Mouse (Mus musculus) left cerebral cortex, postnatal 14 days (tissue): ENCODE measurements around the gene Mettl7b. TPM values are rescaled to one million over a fixed set of nuclear protein-coding genes. Genes with fewer than 3 reads are reported as not detected.

Source experiments
- DNase-seq, 2 experiments: peaks; one replicate each; pipeline ENCODE4 v3.0.0; 2021 to 2022; ENCODE audit warnings: low spot score in 2 of 2, mixed read lengths in 1 of 2
- intact Hi-C: fragments of 180-260 bp; cut with DNase I; formaldehyde crosslinking; loops from one replicate; pipeline ENCODE4 v1.15.1; 2025
- total RNA-seq, 2 experiments: library from RNA; stranded (reverse); gene quantifications; 2 replicates each; pipeline ENCODE4 v1.2.3; 2021

Gene Mettl7b
- total RNA-seq, 2 experiments from 2014 or later: not detected

- intact Hi-C loops: loop anchor here (5.0 kb wide), 1 partner anchor 55 kb away; no protein-coding TSS in a partner anchor
- DNase-seq: no peak
Observed at GRCm38 (mm10) chr10:128921883-128922821, 38.6 kb downstream of the Mettl7b start.

DNA sequence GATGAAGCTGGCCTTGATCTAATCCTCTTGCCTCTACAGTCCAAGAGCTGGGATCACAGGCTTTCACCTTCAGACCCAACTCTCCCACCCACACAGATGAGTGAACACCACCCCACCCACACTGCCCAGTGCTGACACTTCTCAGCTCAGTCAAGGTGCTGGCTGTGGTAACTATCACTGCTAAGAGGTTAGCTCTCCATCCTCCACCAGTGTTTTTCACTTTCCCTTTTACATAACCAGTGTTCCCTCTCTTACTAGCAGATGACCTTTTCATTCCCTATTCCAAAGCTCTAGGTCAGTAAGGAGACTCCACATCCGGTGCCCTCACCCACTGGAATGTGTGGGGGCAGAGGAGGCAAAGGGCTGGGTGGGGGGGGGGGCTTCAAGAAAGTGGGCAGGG, 39.5 kb downstream of the Mettl7b start:
- DNase-seq: no peak
- intact Hi-C loops: loop anchor here (5.0 kb wide), 1 partner anchor 56 kb away; no protein-coding TSS in a partner anchor

DNA sequence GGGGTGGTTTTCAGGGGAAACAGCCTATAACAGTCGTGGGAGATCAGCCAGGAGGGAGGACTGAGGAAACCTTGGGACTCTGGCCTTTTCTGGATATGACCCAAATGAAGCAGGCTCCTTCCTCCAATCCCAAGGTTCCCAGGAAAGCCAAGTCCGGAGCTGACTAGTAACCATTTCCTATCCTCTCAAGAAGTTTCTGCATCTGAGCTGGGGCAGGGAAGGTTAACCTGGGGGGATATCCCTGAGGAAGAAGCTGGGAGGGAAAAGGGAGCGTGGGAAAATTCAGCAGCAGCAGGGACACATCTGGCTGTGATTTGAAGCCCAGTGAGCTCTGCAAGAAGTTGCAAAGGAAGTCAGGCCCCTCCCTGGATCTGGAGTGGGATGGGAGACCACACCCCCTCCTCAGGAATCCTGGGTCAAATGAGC, 40.0 kb downstream of the Mettl7b start:
- DNase-seq: no peak
- intact Hi-C loops: loop anchor here (5.0 kb wide), 1 partner anchor 57 kb away; no protein-coding TSS in a partner anchor

DNA sequence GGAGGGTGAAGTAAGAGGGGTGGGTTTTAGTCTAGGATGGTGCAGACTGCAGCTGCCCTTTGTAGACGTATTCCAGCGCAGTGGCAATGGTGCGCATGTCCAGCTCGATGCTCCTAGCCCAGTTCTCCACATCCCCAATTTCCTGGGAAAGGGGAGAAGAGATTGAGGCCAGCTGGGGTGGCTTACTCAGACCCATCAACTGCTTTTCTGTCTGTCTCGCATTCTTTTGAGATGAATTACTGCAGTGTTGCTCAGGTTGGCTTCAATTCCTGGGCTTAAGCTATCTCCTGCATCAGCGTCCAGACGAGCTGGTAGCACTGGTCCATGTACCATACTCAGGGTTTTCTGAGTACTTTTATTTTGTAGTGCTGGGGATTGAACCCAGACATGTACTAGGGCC, 40.8 kb downstream of the Mettl7b start:
- no peak for DNase-seq
- intact Hi-C loops: loop anchor here (5.0 kb wide), 1 partner anchor 57 kb away; no protein-coding TSS in a partner anchor

DNA sequence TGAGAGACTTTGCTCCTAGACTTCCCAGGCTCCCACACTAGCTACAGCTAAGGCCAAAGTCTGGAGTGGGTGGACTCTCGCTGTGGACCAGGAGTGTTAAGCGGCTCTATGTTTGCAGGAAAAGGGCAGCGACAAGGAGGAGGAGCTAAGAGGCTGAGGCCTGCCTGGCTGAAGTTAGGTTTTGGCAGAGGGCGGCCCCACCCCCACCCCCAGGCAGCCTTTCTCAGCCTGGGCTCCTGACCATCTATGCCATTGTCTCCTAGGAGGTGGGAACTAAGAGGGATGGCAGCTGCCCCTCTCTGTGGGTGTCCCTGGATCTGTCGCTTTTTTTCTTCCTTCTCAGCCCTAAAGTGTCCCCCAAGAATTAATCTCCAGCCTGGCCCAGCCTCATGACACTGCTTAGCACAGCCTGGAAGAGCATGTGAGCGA, 41.6 kb downstream of the Mettl7b start:
- intact Hi-C loops: no loop called here
- DNase-seq: peak in 1 of 2 experiments; percentile 33

- intact Hi-C loops: no loop called here
- peak; percentile 36 to 50 for DNase-seq
Observed at GRCm38 (mm10) chr10:128918246-128918645, 42.5 kb downstream of the Mettl7b start.

GRCm38 (mm10) chr10:128917400-128917799, 43.4 kb downstream of the Mettl7b start:
- intact Hi-C loops: no loop called here
- no peak for DNase-seq

DNA sequence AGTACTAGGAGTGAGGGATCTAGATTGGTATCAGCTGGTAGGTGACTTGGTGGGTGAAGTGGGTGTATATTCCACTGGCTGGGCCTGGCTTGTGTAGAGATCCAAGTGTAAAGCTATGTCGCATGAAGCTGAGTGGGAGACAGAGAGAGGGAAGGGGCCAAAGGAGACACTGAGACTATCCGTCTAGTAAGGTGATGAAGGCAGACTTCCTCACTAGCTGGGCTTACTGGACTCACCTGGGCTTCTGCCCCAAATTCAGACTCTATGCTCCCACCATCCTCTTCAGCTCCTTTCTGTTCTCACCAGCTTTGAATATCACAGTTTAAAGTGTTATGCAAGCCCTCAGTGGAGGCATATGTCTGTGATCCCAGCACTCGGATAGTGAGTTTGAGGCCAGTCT, 44.1 kb downstream of the Mettl7b start:
- no peak for DNase-seq
- intact Hi-C loops: no loop called here

GRCm38 (mm10) chr10:128915550-128915949, 45.2 kb downstream of the Mettl7b start:
- intact Hi-C loops: no loop called here
- DNase-seq: no peak

DNA sequence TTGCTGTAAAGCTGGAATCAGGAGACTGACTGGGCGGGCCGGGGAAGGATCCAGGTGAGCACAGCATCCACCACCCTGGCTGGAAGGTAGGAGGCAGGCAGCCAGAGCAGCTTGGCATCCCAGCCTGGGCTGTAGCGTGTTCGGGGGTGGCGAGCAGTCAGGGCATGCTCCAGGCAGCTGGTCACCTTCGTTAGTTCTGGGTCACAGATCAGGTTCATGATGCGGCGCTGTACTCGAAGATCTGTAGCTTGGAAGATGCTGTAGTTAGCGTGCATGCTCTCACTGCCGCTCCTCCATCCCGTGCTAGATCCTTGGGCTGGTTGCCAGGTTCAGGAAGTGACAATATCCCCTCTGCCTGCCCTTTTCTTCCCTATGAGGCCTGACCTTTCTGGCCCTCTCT, 47.1 kb downstream of the Mettl7b start:
- no peak for DNase-seq
- intact Hi-C loops: no loop called here

DNA sequence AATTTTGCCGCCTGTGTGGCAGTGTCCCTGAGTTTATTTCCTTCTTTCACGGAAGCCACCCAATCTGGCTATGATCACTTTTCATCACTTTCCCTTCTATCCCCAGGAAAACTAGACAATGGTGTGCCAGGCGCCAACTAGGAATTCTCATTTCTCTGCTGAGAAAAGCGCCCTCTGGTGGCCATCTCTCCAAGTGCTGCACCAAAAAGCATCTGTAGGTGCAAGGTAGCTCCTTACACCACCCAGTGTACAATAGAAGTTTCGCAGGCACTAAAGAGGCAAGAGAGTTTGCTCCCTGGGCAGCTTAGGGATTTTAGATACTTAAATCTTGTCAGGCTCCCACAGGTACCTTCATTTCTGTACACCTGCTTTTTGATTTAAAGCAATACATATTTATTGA, 47.6 kb downstream of the Mettl7b start:
- peak; percentile 93 to 96 for DNase-seq
- intact Hi-C loops: no loop called here

GRCm38 (mm10) chr10:128912791-128913190, 48.0 kb downstream of the Mettl7b start:
- no peak for DNase-seq
- intact Hi-C loops: no loop called here

- DNase-seq: no peak
- intact Hi-C loops: no loop called here
Observed at GRCm38 (mm10) chr10:128912268-128912667, 48.5 kb downstream of the Mettl7b start.

DNA sequence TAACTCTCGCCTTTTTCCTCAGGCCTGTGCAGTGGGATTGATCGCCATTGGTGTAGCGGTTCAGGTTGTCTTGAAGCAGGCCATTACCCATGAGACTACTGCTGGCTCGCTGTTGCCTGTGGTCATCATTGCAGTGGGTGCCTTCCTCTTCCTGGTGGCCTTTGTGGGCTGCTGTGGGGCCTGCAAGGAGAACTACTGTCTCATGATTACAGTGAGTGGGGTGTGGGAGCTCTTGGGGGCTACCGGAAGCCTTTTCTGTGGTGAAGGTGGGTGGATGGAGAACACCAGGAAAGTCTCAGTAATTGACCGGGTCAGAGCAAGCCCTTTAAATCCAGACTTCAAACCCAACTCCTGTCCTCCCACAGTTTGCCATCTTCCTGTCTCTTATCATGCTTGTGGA, 49.4 kb downstream of the Mettl7b start:
- intact Hi-C loops: no loop called here
- DNase-seq: no peak

- DNase-seq: peak in 1 of 2 experiments; percentile 49
- intact Hi-C loops: no loop called here
Observed at GRCm38 (mm10) chr10:128910066-128910841, 50.5 kb downstream of the Mettl7b start.

DNA sequence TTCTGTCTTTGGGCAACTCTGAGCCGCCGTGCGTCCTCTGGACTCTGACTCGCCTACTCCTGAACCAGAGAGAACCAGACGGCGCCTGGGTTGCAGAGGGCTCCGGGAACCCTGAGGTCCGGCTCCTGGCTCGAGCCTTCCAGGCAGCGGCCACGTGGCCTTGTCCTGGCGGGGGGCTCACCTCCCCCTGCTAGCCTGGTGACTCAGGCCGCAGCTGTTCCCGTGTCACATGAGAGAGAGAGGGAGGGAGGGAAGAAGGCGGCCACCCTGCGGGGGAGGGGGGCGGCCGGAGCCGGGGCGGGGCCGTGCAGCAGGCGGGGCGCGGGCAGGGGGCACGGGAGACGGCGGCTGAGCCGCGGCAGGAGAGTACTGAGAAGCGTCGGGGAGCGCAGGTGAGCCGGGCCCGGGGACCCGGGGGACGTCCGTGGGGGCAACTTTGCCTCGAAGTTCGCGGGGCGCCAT, 51.2 kb downstream of the Mettl7b start:
- peak; percentile 67 for DNase-seq
- intact Hi-C loops: no loop called here

DNA sequence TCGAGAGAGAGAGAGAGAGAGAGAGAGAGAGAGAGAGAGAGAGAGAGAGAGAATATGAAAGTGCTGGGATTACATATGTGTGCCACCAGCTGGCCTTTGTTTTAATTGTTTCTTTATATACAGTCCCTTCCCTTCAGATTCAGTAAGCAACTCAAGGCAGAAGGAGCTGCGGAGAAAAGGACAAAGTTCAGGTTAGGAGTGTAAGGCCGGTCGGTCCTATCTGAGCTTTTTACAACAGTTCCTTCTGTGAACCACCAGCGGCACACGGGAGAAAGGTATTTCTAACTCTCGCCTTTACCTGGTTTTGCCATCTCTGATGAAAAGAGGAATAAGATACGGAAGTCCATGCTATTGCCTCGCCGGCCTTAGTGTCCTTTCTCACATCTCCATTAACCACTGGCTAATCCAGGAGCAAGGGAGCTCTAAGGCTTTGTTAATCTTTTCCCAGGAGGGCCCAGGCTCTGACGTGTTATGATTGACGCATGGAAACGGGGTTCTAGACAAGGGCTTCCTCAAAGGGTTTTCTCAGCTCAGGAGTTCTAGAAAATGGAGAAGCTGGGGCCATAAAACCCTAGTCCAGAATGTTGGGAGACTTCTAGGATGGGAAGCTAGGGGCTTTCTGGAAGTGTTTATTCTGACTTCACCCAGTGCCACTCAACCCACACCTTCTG, 51.9 kb downstream of the Mettl7b start:
- intact Hi-C loops: no loop called here
- no peak for DNase-seq
